Mouse (Mus musculus): Measurements from ENCODE around the gene Dnaic1.
A peak's percentile ranks its signal among the peaks of the same experiment; 100 is the strongest.

Dnaic1 gene

GRCm38 (mm10) chr4:41569411-41569885 is at the start of gene Dnaic1, which contains the start of gene Fam219a:
TSS of gene Dnaic1 (plus strand) at chr4:41569775.
TSS of gene Fam219a (minus strand) at chr4:41569538.
- H3K27me3 ChIP-seq (ENCODE audit: control insufficient read depth, insufficient read depth, low read length, poor library complexity, severe bottlenecking) = no peaks in the 10 kb centered on the region
- DNase-seq (ENCODE audit: low read depth, low spot score) = peak; percentile 99
- no peaks in the 10 kb centered on the region for H3K36me3 ChIP-seq (ENCODE audit: control insufficient read depth, insufficient read depth, low read length, poor library complexity, severe bottlenecking)

GRCm38 (mm10) chr4:41520641-41521040 is 48.9 kb upstream of the Dnaic1 start:
- Histone ChIP-seq H3K36me3 (ENCODE audit: control insufficient read depth, insufficient read depth, low read length, poor library complexity, severe bottlenecking) (no peaks in the 10 kb centered on the region), H3K27me3 (ENCODE audit: control insufficient read depth, insufficient read depth, low read length, poor library complexity, severe bottlenecking) (no peaks in the 10 kb centered on the region)
- no peak for DNase-seq (ENCODE audit: low read depth, low spot score)

- DNase-seq (ENCODE audit: low read depth, low spot score) = no peak
- no peaks in the 10 kb centered on the region for H3K27me3 ChIP-seq (ENCODE audit: control insufficient read depth, insufficient read depth, low read length, poor library complexity, severe bottlenecking)
- H3K36me3 ChIP-seq (ENCODE audit: control insufficient read depth, insufficient read depth, low read length, poor library complexity, severe bottlenecking) = no peaks in the 10 kb centered on the region
Measured at GRCm38 (mm10) chr4:41522136-41522535, 47.4 kb upstream of the Dnaic1 start.

GRCm38 (mm10) chr4:41522788-41523187 is 46.8 kb upstream of the Dnaic1 start:
- Histone ChIP-seq H3K27me3 (ENCODE audit: control insufficient read depth, insufficient read depth, low read length, poor library complexity, severe bottlenecking) (no peaks in the 10 kb centered on the region), H3K36me3 (ENCODE audit: control insufficient read depth, insufficient read depth, low read length, poor library complexity, severe bottlenecking) (no peaks in the 10 kb centered on the region)
- peak; percentile 65 for DNase-seq (ENCODE audit: low read depth, low spot score)

- no peak for DNase-seq (ENCODE audit: low read depth, low spot score)
- Histone ChIP-seq H3K36me3 (ENCODE audit: control insufficient read depth, insufficient read depth, low read length, poor library complexity, severe bottlenecking) (no peaks in the 10 kb centered on the region), H3K27me3 (ENCODE audit: control insufficient read depth, insufficient read depth, low read length, poor library complexity, severe bottlenecking) (no peaks in the 10 kb centered on the region)
Measured at GRCm38 (mm10) chr4:41523839-41524238, 45.7 kb upstream of the Dnaic1 start.

GRCm38 (mm10) chr4:41524829-41525228 is 44.7 kb upstream of the Dnaic1 start:
- Histone ChIP-seq H3K36me3 (ENCODE audit: control insufficient read depth, insufficient read depth, low read length, poor library complexity, severe bottlenecking) (no peaks in the 10 kb centered on the region), H3K27me3 (ENCODE audit: control insufficient read depth, insufficient read depth, low read length, poor library complexity, severe bottlenecking) (no peaks in the 10 kb centered on the region)
- DNase-seq (ENCODE audit: low read depth, low spot score) = no peak

GRCm38 (mm10) chr4:41526553-41526952 is 43.0 kb upstream of the Dnaic1 start:
- Histone ChIP-seq H3K36me3 (ENCODE audit: control insufficient read depth, insufficient read depth, low read length, poor library complexity, severe bottlenecking) (no peaks in the 10 kb centered on the region), H3K27me3 (ENCODE audit: control insufficient read depth, insufficient read depth, low read length, poor library complexity, severe bottlenecking) (no peaks in the 10 kb centered on the region)
- no peak for DNase-seq (ENCODE audit: low read depth, low spot score)

- Histone ChIP-seq H3K36me3 (ENCODE audit: control insufficient read depth, insufficient read depth, low read length, poor library complexity, severe bottlenecking) (no peaks in the 10 kb centered on the region), H3K27me3 (ENCODE audit: control insufficient read depth, insufficient read depth, low read length, poor library complexity, severe bottlenecking) (no peaks in the 10 kb centered on the region)
- no peak for DNase-seq (ENCODE audit: low read depth, low spot score)
Measured at GRCm38 (mm10) chr4:41527076-41527475, 42.5 kb upstream of the Dnaic1 start.

GRCm38 (mm10) chr4:41527996-41528395 is 41.6 kb upstream of the Dnaic1 start:
- no peaks in the 10 kb centered on the region for H3K36me3 ChIP-seq (ENCODE audit: control insufficient read depth, insufficient read depth, low read length, poor library complexity, severe bottlenecking)
- DNase-seq (ENCODE audit: low read depth, low spot score) = no peak
- H3K27me3 ChIP-seq (ENCODE audit: control insufficient read depth, insufficient read depth, low read length, poor library complexity, severe bottlenecking) = no peaks in the 10 kb centered on the region

GRCm38 (mm10) chr4:41532420-41532819 is 37.2 kb upstream of the Dnaic1 start:
- peak; percentile 27 for DNase-seq (ENCODE audit: low read depth, low spot score)
- H3K36me3 ChIP-seq (ENCODE audit: control insufficient read depth, insufficient read depth, low read length, poor library complexity, severe bottlenecking) = no peaks in the 10 kb centered on the region
- H3K27me3 ChIP-seq (ENCODE audit: control insufficient read depth, insufficient read depth, low read length, poor library complexity, severe bottlenecking) = no peaks in the 10 kb centered on the region

- no peaks in the 10 kb centered on the region for H3K36me3 ChIP-seq (ENCODE audit: control insufficient read depth, insufficient read depth, low read length, poor library complexity, severe bottlenecking)
- DNase-seq (ENCODE audit: low read depth, low spot score) = no peak
- H3K27me3 ChIP-seq (ENCODE audit: control insufficient read depth, insufficient read depth, low read length, poor library complexity, severe bottlenecking) = no peaks in the 10 kb centered on the region
Measured at GRCm38 (mm10) chr4:41534866-41535265, 34.7 kb upstream of the Dnaic1 start.

- DNase-seq (ENCODE audit: low read depth, low spot score) = no peak
- Histone ChIP-seq H3K27me3 (ENCODE audit: control insufficient read depth, insufficient read depth, low read length, poor library complexity, severe bottlenecking) (no peaks in the 10 kb centered on the region), H3K36me3 (ENCODE audit: control insufficient read depth, insufficient read depth, low read length, poor library complexity, severe bottlenecking) (no peaks in the 10 kb centered on the region)
Measured at GRCm38 (mm10) chr4:41542136-41542535, 27.4 kb upstream of the Dnaic1 start.

GRCm38 (mm10) chr4:41545985-41546384 is 23.6 kb upstream of the Dnaic1 start:
- no peaks in the 10 kb centered on the region for H3K27me3 ChIP-seq (ENCODE audit: control insufficient read depth, insufficient read depth, low read length, poor library complexity, severe bottlenecking)
- no peaks in the 10 kb centered on the region for H3K36me3 ChIP-seq (ENCODE audit: control insufficient read depth, insufficient read depth, low read length, poor library complexity, severe bottlenecking)
- DNase-seq (ENCODE audit: low read depth, low spot score) = no peak

- no peaks in the 10 kb centered on the region for H3K27me3 ChIP-seq (ENCODE audit: control insufficient read depth, insufficient read depth, low read length, poor library complexity, severe bottlenecking)
Measured at GRCm38 (mm10) chr4:41547086-41547485, 22.5 kb upstream of the Dnaic1 start.

GRCm38 (mm10) chr4:41552529-41552928 is 17.0 kb upstream of the Dnaic1 start:
- no peaks in the 10 kb centered on the region for H3K27me3 ChIP-seq (ENCODE audit: control insufficient read depth, insufficient read depth, low read length, poor library complexity, severe bottlenecking)
- DNase-seq (ENCODE audit: low read depth, low spot score) = peak; percentile 84
- no peaks in the 10 kb centered on the region for H3K36me3 ChIP-seq (ENCODE audit: control insufficient read depth, insufficient read depth, low read length, poor library complexity, severe bottlenecking)

More at GRCm38 (mm10) chr4:41547086-41547485, 22.5 kb upstream of the Dnaic1 start:
- DNase-seq (ENCODE audit: low read depth, low spot score) = no peak
- H3K36me3 ChIP-seq (ENCODE audit: control insufficient read depth, insufficient read depth, low read length, poor library complexity, severe bottlenecking) = no peaks in the 10 kb centered on the region

GRCm38 (mm10) chr4:41553116-41553515 is 16.5 kb upstream of the Dnaic1 start:
- DNase-seq (ENCODE audit: low read depth, low spot score) = no peak
- no peaks in the 10 kb centered on the region for H3K36me3 ChIP-seq (ENCODE audit: control insufficient read depth, insufficient read depth, low read length, poor library complexity, severe bottlenecking)

More at GRCm38 (mm10) chr4:41553116-41553515, 16.5 kb upstream of the Dnaic1 start:
- H3K27me3 ChIP-seq (ENCODE audit: control insufficient read depth, insufficient read depth, low read length, poor library complexity, severe bottlenecking) = no peaks in the 10 kb centered on the region

Measured in splenic B cell, adult 2 months (primary cell).